Mouse (Mus musculus) lung, postnatal 0 days (tissue): ENCODE data around the gene Gm20481.
A peak's percentile ranks its signal among the peaks of the same experiment; 100 is the strongest.

Source experiments
- CTCF ChIP-seq: IDR thresholded peaks from 2 replicates; pipeline ENCODE4 v1.5.1; 2016; ENCODE audit warnings: antibody characterized with exemption, mild to moderate bottlenecking
- EP300 ChIP-seq: IDR thresholded peaks from 2 replicates; pipeline ENCODE4 v1.6.1; 2016; ENCODE audit warnings: antibody characterized with exemption, mild to moderate bottlenecking, control low read depth

DNA sequence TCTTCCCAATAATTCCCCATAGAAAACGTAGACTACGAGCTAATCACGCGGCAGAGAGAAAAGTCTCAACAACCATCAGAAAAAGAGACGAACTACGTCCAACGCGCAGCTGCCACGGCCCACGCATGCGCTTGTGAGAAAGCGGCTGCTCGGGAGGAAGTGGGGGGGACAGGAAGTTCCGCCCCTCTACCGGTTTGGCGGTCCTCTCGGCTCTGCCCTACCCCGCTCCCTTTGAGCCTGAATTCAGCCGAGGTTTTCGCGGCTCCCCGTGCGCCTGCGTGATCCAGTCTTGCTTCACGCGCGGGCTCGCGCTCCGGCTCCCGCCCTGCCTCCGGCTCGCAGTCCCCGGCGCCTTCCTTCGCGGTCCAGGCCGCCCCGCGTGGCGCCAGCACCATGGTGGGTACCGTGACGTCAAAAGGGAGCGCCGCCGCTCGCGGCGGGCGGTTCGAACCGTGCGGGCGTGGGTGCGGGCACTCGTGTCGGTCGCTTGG, 12.0 kb downstream of the Gm20481 start, which contains the start of gene Lsm2:
- TF ChIP-seq EP300 (no peak), CTCF (peak; percentile 29)
